Mouse (Mus musculus): ENCODE data around the gene Ufsp1. TPM values are rescaled to one million over a fixed set of nuclear protein-coding genes. Genes with fewer than 3 reads are reported as not detected.
"Not testable (repeated sequence)": the region's sequence is repeated elsewhere in the genome, so short reads cannot be mapped to it uniquely, and the experiment has no call there.

Ufsp1 gene
- 9.1 and 9.5 TPM in 2 replicates for polyA plus RNA-seq (2015; fragmentation: Nextera tagmentation; extraction: Ambion mirVana)

DNA sequence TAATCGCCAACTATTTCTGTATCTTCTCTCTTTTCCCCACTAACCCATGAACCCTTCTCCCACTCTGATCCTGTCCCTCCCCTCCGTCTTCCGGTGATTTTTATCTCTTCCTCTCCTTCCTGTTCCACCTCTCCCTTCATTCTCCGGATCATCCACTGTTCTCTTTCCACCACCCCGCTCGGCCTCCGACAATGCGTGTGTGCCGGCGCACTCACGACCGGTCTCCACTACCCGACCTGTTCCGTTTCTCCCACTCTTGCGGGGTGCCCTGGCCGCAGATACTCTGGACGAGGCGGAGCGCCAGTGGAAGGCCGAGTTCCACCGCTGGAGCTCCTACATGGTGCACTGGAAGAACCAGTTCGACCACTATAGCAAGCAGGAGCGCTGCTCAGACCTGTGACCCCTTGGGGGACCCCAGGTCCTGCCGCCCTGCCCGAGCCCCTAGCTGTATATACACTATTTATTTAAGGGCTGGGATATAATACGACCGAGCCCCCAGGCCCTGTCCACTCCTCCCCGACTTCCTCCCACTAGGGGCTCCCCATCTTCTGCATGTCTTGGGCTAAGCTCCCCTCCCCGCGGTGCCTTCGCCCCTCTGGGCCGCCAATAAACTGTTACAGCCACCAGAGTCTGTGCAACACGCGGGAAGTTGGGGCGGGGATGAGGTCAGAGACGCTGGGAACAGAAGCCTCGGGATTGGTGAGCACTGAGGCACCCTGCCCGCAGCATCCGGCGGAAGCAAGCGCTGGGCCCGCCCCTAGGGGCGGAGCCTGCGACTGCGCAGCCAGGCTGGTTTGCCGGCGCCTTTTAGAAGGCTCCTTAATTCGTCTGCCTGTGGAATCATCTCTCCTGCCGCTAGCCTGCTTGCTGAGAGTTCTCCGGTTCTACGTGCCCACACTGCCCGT is at the start of gene Ufsp1:
Gene Ufsp1, plus strand, starts transcription at position 791 of the 905 bp plus-strand sequence.
- H3K27ac ChIP-seq (ENCODE audit: low read depth): peak within 1 kb of the TSS; percentile 95
- DNase-seq: peak; percentile 96
- WGBS (ENCODE audit: insufficient replicate concordance): under 1% methylated on average over 52 of the region's 52 CpGs
- H3K4me3 ChIP-seq (ENCODE audit: low read depth, low read length): peak within 1 kb of the TSS; percentile 62
- peak within 1 kb of the TSS; percentile 81 for H3K9ac ChIP-seq (replicated peaks)
- H3K27me3 ChIP-seq (ENCODE audit: insufficient read depth, low read length): peaks cover 11% of the 10 kb centered on the region
- TF ChIP-seq EP300 (IDR thresholded peaks at IDR 0.05; ENCODE audit: low read depth): peak; percentile 49; the same call in 1 of the 2 replicates
- no peak for TF ChIP-seq CTCF (IDR thresholded peaks at IDR 0.05; ENCODE audit: low read depth)
- no peaks in the 10 kb centered on the region for H3K9me3 ChIP-seq (ENCODE audit: low read length)
- ATAC-seq: peak; percentile 77
- peaks cover 39% of the 10 kb centered on the region for H3K36me3 ChIP-seq (replicated peaks; ENCODE audit: insufficient read depth, low read length)
- peak within 1 kb of the TSS; percentile 99 for H3K4me2 ChIP-seq (ENCODE audit: low read depth, low read length)
- peaks cover 29% of the 10 kb centered on the region for H3K4me1 ChIP-seq (ENCODE audit: insufficient read depth)

DNA sequence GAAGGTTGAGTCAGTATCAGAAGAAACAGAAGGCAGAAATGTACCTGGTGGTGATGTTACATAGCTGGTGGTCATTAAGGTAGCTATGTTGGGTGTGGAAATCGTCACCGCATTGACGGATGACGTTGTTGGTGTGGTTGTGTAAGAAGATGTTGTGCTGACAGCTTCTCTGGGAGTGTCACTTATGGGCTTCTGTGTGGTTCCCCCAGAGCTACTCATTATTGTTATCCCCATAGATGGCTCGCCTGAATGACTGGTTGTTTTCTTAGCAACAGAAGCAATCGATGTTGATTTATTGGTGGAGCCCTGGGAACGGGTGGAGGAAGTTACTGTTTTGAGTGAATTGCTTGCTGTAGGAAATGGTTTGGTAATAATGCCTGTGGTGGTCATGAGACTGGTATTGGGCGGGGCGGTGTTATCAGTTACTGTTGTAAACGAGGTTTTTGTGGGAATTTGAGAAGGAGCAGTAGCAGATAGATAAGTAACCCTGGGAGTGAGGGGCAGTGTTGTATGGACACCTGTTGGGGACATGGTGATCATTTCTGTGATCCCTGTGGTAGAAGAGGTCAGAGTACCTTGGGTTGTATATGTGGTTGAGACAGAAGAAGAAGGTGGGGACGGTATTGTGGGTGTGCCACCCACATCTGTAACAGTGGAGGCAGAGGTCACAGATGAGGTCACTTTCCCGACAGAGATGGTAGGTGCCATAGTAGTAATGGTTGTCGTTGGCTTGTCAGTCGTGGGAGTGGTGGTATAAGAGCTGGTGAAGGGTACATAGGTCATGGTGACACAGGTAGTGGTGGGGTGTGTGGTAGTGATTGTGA is 30.3 kb upstream of the Ufsp1 start:
- Histone ChIP-seq H3K4me3 (ENCODE audit: low read depth, low read length) (no peak overlapping the region), H3K4me1 (ENCODE audit: insufficient read depth) (no peaks in the 10 kb centered on the region), H3K27me3 (ENCODE audit: insufficient read depth, low read length) (no peaks in the 10 kb centered on the region), H3K9me3 (ENCODE audit: low read length) (no peaks in the 10 kb centered on the region), H3K9ac (replicated peaks) (no peak overlapping the region), H3K4me2 (ENCODE audit: low read depth, low read length) (0 out of 2 replicates have a peak overlapping the region, but pooled peaks have one; percentile 9), H3K27ac (ENCODE audit: low read depth) (peak overlapping the region; percentile 13; the same call in 1 of the 2 replicates), H3K36me3 (replicated peaks; ENCODE audit: insufficient read depth, low read length) (no peaks in the 10 kb centered on the region)
- TF ChIP-seq EP300 (IDR thresholded peaks at IDR 0.05; ENCODE audit: low read depth): no peak
- no peak for TF ChIP-seq CTCF (IDR thresholded peaks at IDR 0.05; ENCODE audit: low read depth)
- WGBS (ENCODE audit: insufficient replicate concordance): 40% methylated on average over 14 of the region's 14 CpGs
- ATAC-seq: no peak
- DNase-seq: no peak

DNA sequence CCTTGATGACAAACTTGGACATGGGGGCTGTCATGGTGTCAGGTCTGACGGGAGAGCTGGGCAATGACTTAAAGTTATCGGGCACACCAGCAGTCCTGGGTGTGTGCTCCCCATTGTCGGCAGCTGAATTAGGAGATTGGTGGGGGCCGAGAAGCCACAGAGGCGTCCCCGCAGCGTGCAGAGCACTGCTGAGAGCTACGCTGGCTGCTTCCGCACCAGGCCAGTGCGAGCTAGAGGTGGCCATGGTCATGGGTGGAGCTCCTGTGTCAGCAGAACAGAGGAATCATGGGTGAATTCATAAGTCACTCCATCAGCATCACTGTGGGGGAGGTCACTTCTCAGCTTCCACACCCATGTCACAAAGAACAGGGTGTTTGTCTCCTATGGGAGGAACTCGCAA is 29.6 kb upstream of the Ufsp1 start:
- H3K4me3 ChIP-seq (ENCODE audit: low read depth, low read length): no peak overlapping the region
- no peaks in the 10 kb centered on the region for H3K27me3 ChIP-seq (ENCODE audit: insufficient read depth, low read length)
- H3K4me2 ChIP-seq (ENCODE audit: low read depth, low read length): 0 out of 2 replicates have a peak overlapping the region, but pooled peaks have one; percentile 9
- TF ChIP-seq CTCF (IDR thresholded peaks at IDR 0.05; ENCODE audit: low read depth): no peak
- no peak for ATAC-seq
- no peaks in the 10 kb centered on the region for H3K9me3 ChIP-seq (ENCODE audit: low read length)
- WGBS (ENCODE audit: insufficient replicate concordance): 56% methylated on average over 11 of the region's 11 CpGs
- DNase-seq: no peak
- no peak overlapping the region for H3K9ac ChIP-seq (replicated peaks)
- H3K27ac ChIP-seq (ENCODE audit: low read depth): 0 out of 2 replicates have a peak overlapping the region, but pooled peaks have one; percentile 13
- H3K4me1 ChIP-seq (ENCODE audit: insufficient read depth): no peaks in the 10 kb centered on the region
- no peaks in the 10 kb centered on the region for H3K36me3 ChIP-seq (replicated peaks; ENCODE audit: insufficient read depth, low read length)

DNA sequence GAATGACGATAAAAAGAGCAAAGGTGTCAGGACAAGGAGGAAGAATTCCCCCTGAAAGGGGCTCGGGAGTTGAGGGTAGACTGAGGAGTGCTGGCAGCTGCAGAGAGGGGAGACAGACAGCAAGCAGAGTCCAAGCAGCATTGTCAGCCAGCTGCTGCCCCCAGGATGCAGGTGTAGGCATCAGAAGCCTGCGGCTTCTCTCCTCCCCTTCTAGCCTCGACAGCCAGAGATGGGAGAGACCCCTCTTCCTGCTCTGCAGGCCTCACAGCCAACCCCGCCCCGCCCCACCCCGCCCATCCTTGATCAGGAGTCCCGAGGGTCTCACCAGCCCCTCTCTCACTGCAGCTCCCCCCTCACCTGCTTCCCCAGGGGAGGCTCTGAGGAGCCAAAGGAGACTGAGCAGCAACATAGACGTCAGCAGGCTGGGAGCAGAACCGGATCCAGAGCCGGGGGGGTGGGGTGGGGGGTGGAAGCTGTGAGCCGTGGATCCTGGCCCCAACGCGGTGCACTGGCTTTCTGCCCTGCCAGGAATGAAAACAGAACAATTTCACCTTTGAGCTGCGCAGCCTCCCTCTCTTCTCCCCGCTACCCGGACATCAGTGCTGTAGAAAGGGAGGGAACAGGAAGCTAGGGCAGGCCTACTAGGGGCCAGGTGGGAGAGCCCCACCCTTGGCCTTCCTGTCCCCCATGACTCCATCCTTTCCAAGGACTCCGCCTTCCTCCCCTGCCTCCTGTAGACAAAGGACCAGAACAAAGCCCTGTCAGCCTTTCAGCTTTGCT is 26.1 kb upstream of the Ufsp1 start:
- Histone ChIP-seq H3K27ac (ENCODE audit: low read depth) (peak overlapping the region; percentile 39; the same call in 1 of the 2 replicates), H3K9me3 (ENCODE audit: low read length) (peaks cover 6% of the 10 kb centered on the region; the same call in 1 of the 2 replicates), H3K4me2 (ENCODE audit: low read depth, low read length) (peak overlapping the region; percentile 29), H3K36me3 (replicated peaks; ENCODE audit: insufficient read depth, low read length) (no peaks in the 10 kb centered on the region), H3K27me3 (ENCODE audit: insufficient read depth, low read length) (no peaks in the 10 kb centered on the region), H3K4me1 (ENCODE audit: insufficient read depth) (no peaks in the 10 kb centered on the region), H3K4me3 (ENCODE audit: low read depth, low read length) (no peak overlapping the region), H3K9ac (replicated peaks) (no peak overlapping the region)
- WGBS (ENCODE audit: insufficient replicate concordance): 20% methylated on average over 18 of the region's 18 CpGs
- TF ChIP-seq CTCF (IDR thresholded peaks at IDR 0.05; ENCODE audit: low read depth): no peak
- no peak for TF ChIP-seq EP300 (IDR thresholded peaks at IDR 0.05; ENCODE audit: low read depth)
- ATAC-seq (no peak; the same call in 1 of the 2 replicates), DNase-seq (no peak)

DNA sequence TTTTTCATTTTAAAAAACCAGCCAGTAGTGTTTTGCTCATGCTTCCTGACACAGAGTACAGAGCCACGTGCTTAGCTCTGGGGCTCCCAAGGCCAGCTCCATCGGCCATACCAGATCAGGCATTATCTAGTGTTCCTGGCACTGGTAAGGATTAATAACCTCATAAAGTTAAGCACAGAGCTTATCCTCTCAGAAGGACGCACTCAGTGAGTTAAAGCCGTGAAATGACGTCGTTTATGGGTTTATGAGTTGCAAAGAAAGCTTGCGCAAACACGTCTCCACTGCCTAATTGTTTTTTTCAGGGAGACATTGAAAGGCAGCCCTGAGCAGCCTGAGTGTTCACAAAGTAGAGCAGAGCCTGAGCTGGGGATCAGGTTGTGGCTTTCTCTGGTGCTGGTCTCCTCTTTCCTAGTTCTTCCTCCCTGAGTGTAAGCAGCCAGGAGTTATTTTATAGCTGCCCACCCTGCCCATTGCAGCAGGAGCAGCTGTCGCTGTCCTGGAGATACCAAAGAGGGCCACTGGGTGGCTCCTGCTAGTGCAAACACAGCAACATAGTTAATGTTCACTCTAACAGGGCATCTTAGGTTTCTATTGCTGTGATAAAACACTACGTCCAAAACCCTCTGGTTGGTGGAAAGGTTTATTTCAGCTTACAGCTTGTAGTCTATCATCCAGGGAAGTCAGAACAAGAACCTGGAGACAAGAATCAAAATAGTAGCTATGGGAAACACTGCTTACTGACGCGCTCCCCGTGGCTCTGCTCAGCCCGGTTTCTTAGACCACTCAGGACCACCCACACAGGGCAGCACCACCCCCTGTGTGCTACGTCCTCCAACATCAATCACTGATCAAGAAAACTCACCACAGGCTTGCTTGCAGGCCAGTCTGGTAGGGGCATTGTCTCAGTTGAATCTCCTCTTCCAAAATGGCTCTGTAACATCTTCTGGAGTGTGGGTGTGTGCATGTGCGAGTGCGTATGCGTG is 16.8 kb upstream of the Ufsp1 start:
- WGBS (ENCODE audit: insufficient replicate concordance): 51% methylated on average over 18 of the region's 18 CpGs
- no peaks in the 10 kb centered on the region for H3K36me3 ChIP-seq (replicated peaks; ENCODE audit: insufficient read depth, low read length)
- peak; percentile 57 for TF ChIP-seq CTCF (IDR thresholded peaks at IDR 0.05; ENCODE audit: low read depth)
- no peak for TF ChIP-seq EP300 (IDR thresholded peaks at IDR 0.05; ENCODE audit: low read depth)
- H3K4me1 ChIP-seq (ENCODE audit: insufficient read depth): no peaks in the 10 kb centered on the region
- H3K9me3 ChIP-seq (ENCODE audit: low read length): peaks cover 6% of the 10 kb centered on the region; the same call in 1 of the 2 replicates
- H3K4me2 ChIP-seq (ENCODE audit: low read depth, low read length): no peak overlapping the region
- no peak for ATAC-seq
- no peak overlapping the region for H3K27ac ChIP-seq (ENCODE audit: low read depth)
- H3K27me3 ChIP-seq (ENCODE audit: insufficient read depth, low read length): no peaks in the 10 kb centered on the region
- no peak overlapping the region for H3K4me3 ChIP-seq (ENCODE audit: low read depth, low read length)
- H3K9ac ChIP-seq (replicated peaks): no peak overlapping the region
- DNase-seq: no peak

DNA sequence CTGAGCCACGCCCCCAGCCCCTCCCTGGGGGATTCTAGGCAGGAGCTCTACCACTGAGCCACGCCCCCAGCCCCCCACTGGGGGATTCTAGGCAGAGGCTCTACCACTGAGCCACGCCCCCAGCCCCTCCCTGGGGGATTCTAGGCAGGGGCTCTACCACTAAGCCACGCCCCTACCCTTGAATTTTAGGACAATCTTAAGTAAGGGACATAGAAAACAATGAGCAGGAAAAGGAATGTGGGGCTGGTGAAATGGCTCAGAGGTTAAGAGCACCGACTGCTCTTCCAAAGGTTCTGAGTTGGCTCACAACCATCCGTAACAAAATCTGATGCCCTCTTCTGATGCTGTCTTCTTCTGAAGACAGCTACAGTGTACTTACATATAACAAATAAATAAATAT is 10.0 kb upstream of the Ufsp1 start:
- peaks cover 15% of the 10 kb centered on the region for H3K4me1 ChIP-seq (ENCODE audit: insufficient read depth)
- not testable (repeated sequence) for H3K4me2 ChIP-seq (ENCODE audit: low read depth, low read length); H3K4me3 ChIP-seq (ENCODE audit: low read depth, low read length); H3K9me3 ChIP-seq (ENCODE audit: low read length); H3K36me3 ChIP-seq (replicated peaks; ENCODE audit: insufficient read depth, low read length); H3K9ac ChIP-seq (replicated peaks); DNase-seq; ATAC-seq; H3K27ac ChIP-seq (ENCODE audit: low read depth)
- peaks cover 23% of the 10 kb centered on the region for H3K27me3 ChIP-seq (ENCODE audit: insufficient read depth, low read length)
- 77% methylated on average over 4 of the region's 6 CpGs for whole genome bisulfite sequencing (ENCODE audit: insufficient replicate concordance)
